Mouse (Mus musculus) forebrain, embryonic 10.5 days (tissue): ENCODE measurements around the gene Nuak2. TPM values are rescaled to one million over a fixed set of nuclear protein-coding genes. Genes with fewer than 3 reads are reported as not detected.
"Not testable (repeated sequence)": the region's sequence is repeated elsewhere in the genome, so short reads cannot be mapped to it uniquely, and the experiment has no call there.

Source experiments
- DNase-seq: peaks from one replicate; pipeline ENCODE4 v3.0.0-alpha.2; 2017; ENCODE audit warnings: low spot score; ENCODE audit errors: extremely low spot score
- H3K27ac ChIP-seq: fragments of 300-500 bp; sonication (generic); 2 replicates; pipeline ENCODE4 v1.5.1; 2016; ENCODE audit warnings: mild to moderate bottlenecking
- H3K27me3 ChIP-seq: fragments of 300-500 bp; sonication (generic); 2 replicates; pipeline ENCODE4 v1.6.1; 2016; ENCODE audit warnings: mild to moderate bottlenecking; ENCODE audit not compliant: poor library complexity, severe bottlenecking
- H3K36me3 ChIP-seq: fragments of 300-500 bp; sonication (generic); replicated peaks from 2 replicates; pipeline ENCODE4 v1.6.1; 2016; ENCODE audit warnings: mild to moderate bottlenecking, moderate library complexity
- H3K4me1 ChIP-seq: fragments of 300-500 bp; sonication (generic); 2 replicates; pipeline ENCODE4 v1.6.1; 2016
- H3K4me3 ChIP-seq: fragments of 300-500 bp; sonication (generic); 2 replicates; pipeline ENCODE4 v1.5.1; 2016; ENCODE audit warnings: mild to moderate bottlenecking, moderate library complexity
- H3K9me3 ChIP-seq: fragments of 300-500 bp; sonication (generic); 2 replicates; pipeline ENCODE4 v1.6.1; 2016; ENCODE audit warnings: mild to moderate bottlenecking, moderate library complexity
- WGBS: fragments of 180-500 bp; shearing (Covaris S2); methylation state at CpG from one replicate; pipeline ENCODE4 v1.1.7; 2016; 5-methylcytosine and 5-hydroxymethylcytosine counted together
- polyA plus RNA-seq: library from polyadenylated mRNA; unstranded; fragments of >200 nt; fragmentation: Nextera tagmentation; extraction: Ambion mirVana; gene quantifications from 2 replicates; pipeline ENCODE4 v1.2.1, GENCODE M21; 2016

The Nuak2 gene
- polyA plus RNA-seq, 1 experiment from 2014 or later = 49.9 TPM

DNA sequence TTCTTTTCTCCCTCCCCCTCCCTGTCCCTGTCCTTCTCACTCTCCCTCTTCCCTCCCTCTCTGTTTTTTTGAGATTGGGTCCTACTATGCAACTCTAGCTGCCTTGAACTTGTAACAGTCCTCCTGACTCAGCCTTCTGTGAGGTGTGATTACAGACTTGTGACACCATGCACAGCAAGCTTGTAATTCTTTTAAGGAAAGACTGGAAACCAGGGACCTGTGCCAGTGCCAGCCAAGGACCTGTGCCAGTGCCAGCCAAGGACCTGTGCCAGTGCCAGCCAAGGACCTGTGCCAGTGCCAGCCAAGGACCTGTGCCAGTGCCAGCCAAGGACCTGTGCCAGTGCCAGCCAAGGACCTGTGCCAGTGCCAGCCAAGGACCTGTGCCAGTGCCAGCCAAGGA is 33.1 kb downstream of the Nuak2 start:
- H3K9me3 ChIP-seq, DNase-seq, H3K27ac ChIP-seq, H3K36me3 ChIP-seq, H3K4me3 ChIP-seq, H3K27me3 ChIP-seq: not testable (repeated sequence)
- peaks cover 10% of the 10 kb centered on the region for H3K4me1 ChIP-seq

- WGBS = 96% methylated on average over 3 of the region's 3 CpGs
- not testable (repeated sequence) for H3K27ac ChIP-seq, H3K27me3 ChIP-seq, DNase-seq, H3K36me3 ChIP-seq, H3K4me3 ChIP-seq, H3K9me3 ChIP-seq
- H3K4me1 ChIP-seq = peaks cover 14% of the 10 kb centered on the region
Observed at GRCm38 (mm10) chr1:132349601-132350000, 33.7 kb downstream of the Nuak2 start.

DNA sequence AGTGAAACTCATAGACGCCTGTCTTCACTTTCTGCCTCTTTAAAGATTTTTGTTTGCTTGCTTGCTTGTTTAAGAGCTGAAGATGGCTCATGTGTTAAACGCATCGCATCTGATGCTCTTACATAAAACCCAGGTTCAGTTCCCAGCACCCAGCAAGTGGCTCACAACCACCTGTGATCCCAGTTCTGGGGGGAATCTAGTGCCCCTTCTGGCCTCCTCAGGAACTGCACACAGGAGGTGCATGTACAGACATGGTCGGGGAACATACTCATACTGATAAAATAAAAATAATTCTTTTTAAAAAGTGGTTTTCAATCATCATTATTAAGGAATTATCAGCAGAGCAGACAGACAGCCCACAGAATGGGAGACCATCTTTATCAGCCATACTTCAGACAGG is 35.1 kb downstream of the Nuak2 start:
- no peak for DNase-seq
- H3K4me1 ChIP-seq = peaks cover 29% of the 10 kb centered on the region
- peaks cover 5% of the 10 kb centered on the region; the same call in 1 of the 2 replicates for H3K36me3 ChIP-seq
- H3K9me3 ChIP-seq = peaks cover 6% of the 10 kb centered on the region; the same call in 1 of the 2 replicates
- H3K27me3 ChIP-seq = no peaks in the 10 kb centered on the region
- WGBS = 96% methylated on average over 4 of the region's 4 CpGs
- H3K4me3 ChIP-seq = no peak overlapping the region
- H3K27ac ChIP-seq = no peak overlapping the region

DNA sequence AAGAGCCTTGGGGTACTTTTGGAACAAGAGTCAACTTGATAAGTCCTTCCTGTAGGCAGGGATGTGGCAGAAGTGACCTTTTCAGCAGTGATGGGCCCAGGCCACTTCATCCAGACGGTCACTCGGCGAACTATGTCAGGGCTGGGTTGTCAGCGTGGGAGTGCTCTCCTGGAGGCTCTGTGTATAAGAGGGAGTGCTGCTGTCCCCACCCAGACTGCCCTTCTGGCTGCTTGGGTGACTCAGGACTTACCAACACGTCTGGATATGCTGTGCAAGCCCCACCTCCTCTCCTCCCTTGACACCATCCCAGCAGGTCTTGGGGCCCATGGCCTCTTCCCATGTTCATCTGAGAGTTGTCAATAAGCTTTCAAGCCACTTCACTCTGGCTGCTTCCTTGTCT is 37.5 kb downstream of the Nuak2 start:
- Histone ChIP-seq H3K4me1 (peaks cover 35% of the 10 kb centered on the region), H3K9me3 (peaks cover 6% of the 10 kb centered on the region; the same call in 1 of the 2 replicates), H3K4me3 (no peak overlapping the region), H3K27ac (peak overlapping the region; percentile 86), H3K27me3 (no peaks in the 10 kb centered on the region), H3K36me3 (peaks cover 29% of the 10 kb centered on the region)
- WGBS = 75% methylated on average over 5 of the region's 5 CpGs
- no peak for DNase-seq

DNA sequence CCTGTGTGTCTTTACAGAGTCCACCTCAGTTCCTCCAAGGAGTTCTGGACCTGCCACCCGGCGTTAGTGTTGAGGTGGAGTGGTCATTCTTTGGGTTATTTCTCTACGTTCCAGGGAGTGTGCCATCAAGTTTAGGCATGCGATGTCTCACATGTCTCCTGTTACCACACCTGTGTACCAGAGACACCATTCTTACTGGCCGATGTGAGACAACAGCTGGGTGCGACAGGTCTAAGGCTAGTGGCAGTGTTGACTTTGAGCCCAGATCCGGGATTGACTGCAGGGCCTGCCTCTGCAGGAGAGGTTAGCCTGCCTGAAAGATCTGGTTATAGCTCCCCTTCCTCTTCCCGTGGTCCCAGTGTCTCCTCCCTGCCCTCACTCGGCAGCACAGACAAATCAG is 38.3 kb downstream of the Nuak2 start:
- H3K27ac ChIP-seq = peak overlapping the region; percentile 86
- peaks cover 35% of the 10 kb centered on the region for H3K4me1 ChIP-seq
- 82% methylated on average over 9 of the region's 9 CpGs for WGBS
- no peak overlapping the region for H3K4me3 ChIP-seq
- no peak for DNase-seq
- peaks cover 6% of the 10 kb centered on the region; the same call in 1 of the 2 replicates for H3K9me3 ChIP-seq
- no peaks in the 10 kb centered on the region for H3K27me3 ChIP-seq
- peaks cover 37% of the 10 kb centered on the region for H3K36me3 ChIP-seq

DNA sequence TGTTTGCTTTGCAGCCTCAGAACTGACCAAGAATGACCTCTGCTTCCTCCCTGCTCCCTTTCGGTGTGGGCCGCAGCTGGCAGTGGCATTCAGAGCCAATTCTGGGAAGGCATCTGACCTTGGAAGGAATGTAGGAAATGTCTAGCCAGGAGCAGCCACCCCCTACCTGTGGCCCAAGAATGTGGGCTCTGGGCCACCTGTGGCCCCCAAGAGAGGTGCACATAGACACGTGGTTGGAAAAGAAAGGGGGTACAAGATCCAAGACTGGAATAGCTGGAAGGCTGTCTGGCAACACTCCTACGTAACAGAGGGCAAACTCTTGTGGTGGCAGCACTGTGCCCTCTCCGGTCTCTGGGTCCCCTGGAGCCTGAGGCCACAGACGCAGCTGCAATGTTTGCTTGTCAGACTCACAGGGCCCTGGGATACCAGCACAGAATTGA is 39.3 kb downstream of the Nuak2 start:
- Histone ChIP-seq H3K36me3 (peaks cover 47% of the 10 kb centered on the region), H3K27ac (peak overlapping the region; percentile 86), H3K9me3 (peaks cover 6% of the 10 kb centered on the region; the same call in 1 of the 2 replicates), H3K4me1 (peaks cover 35% of the 10 kb centered on the region), H3K27me3 (no peaks in the 10 kb centered on the region), H3K4me3 (no peak overlapping the region)
- no peak for DNase-seq
- 53% methylated on average over 6 of the region's 6 CpGs for WGBS

GRCm38 (mm10) chr1:132355841-132356242 is 39.9 kb downstream of the Nuak2 start:
- 2% methylated on average over 3 of the region's 3 CpGs for WGBS
- DNase-seq = peak; percentile 90
- Histone ChIP-seq H3K9me3 (peaks cover 3% of the 10 kb centered on the region; the same call in 1 of the 2 replicates), H3K36me3 (peaks cover 51% of the 10 kb centered on the region), H3K27ac (peak overlapping the region; percentile 86), H3K27me3 (no peaks in the 10 kb centered on the region), H3K4me1 (peaks cover 35% of the 10 kb centered on the region), H3K4me3 (no peak overlapping the region)

GRCm38 (mm10) chr1:132356841-132357240 is 40.9 kb downstream of the Nuak2 start:
- no peak overlapping the region for H3K27ac ChIP-seq
- H3K4me3 ChIP-seq = no peak overlapping the region
- no peaks in the 10 kb centered on the region for H3K27me3 ChIP-seq
- DNase-seq = no peak
- H3K9me3 ChIP-seq = no peaks in the 10 kb centered on the region
- 50% methylated on average over 1 of the region's 1 CpGs for WGBS
- H3K36me3 ChIP-seq = peaks cover 60% of the 10 kb centered on the region
- H3K4me1 ChIP-seq = peaks cover 35% of the 10 kb centered on the region

- DNase-seq = no peak
- Histone ChIP-seq H3K27ac (no peak overlapping the region), H3K27me3 (no peaks in the 10 kb centered on the region), H3K9me3 (no peaks in the 10 kb centered on the region), H3K4me3 (no peak overlapping the region), H3K4me1 (peaks cover 22% of the 10 kb centered on the region), H3K36me3 (peaks cover 95% of the 10 kb centered on the region)
- 84% methylated on average over 6 of the region's 6 CpGs for WGBS
Observed at GRCm38 (mm10) chr1:132361959-132362358, 46.0 kb downstream of the Nuak2 start.

DNA sequence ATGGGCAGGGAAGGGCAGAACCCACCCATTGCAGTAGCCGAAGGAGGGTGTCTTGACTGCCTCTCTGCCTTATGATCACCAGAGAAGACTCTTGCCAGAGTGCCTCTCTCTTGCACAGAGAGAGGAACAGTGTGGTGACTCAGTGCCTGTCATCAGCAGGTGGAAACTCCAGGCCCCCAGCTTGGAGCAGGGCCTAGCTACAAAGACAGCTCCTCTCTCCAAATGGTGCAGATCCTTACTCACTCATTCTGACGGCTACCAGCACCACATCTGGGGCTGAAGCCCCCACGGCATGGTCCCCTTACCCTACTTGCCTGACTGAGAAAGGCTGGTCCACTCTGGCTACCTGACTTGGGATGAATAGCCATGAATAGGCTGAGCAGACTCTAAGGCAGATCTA is 48.5 kb downstream of the Nuak2 start:
- 92% methylated on average over 3 of the region's 3 CpGs for WGBS

DNA sequence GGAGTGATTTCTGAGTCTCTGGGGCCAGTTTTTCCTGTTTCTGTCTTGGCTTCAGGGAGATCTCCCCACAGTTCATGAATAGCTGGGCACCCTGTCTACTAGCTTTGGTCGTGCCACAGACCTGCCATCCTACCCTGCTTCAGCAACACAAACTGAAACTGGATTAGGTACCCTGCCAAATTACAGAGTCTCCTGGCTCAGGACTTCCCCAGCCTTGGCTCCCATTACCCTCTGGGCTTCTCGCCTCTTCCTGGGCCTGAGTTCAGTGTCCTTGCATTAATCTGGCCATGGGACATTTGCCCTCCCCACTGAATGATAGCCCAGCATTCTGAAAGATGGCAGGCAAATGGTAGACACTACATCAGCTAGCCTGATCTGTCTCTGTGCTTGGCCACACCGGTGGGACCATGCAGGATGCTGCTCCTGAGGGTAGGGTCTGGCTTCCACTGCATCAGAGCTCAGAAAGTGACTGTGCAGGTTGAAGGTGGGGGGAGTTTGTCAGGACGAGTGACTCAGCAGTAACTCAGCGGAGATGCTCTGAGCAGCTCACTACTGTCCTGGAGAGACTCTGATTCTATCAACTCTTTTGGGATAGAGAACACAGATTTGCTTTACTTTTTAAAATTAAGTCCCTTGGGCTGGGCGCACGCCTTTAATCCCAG is 49.1 kb downstream of the Nuak2 start:
- WGBS = 84% methylated on average over 7 of the region's 7 CpGs
- peaks cover 84% of the 10 kb centered on the region for H3K36me3 ChIP-seq
- H3K27ac ChIP-seq = no peak overlapping the region

More for the DNA sequence above, 48.5 kb downstream of the Nuak2 start:
- H3K27me3 ChIP-seq = no peaks in the 10 kb centered on the region
- no peak overlapping the region for H3K4me3 ChIP-seq
- H3K4me1 ChIP-seq = peaks cover 27% of the 10 kb centered on the region
- H3K36me3 ChIP-seq = peaks cover 84% of the 10 kb centered on the region
- no peaks in the 10 kb centered on the region for H3K9me3 ChIP-seq
- no peak for DNase-seq
- no peak overlapping the region for H3K27ac ChIP-seq

DNA sequence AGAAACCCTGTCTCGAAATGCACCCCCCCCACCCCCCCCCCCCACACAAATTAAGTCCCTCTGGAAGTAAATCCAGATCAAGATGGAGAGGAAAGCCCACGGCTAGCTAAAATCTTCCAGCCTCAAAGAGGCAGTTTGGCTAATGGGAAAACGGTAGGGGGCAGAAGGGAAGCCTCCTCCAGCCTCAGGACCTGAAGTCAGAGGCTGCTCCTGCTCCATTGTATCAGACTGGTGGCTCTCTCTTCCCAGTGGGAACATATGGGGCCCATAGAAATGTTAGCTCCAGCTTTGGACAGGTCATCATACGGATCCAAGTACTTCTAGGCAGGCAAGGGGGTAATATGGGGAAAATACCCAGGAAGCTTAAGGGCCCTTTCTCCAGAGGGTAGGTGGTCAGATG is 49.7 kb downstream of the Nuak2 start:
- H3K27me3 ChIP-seq = no peaks in the 10 kb centered on the region
- peaks cover 31% of the 10 kb centered on the region for H3K4me1 ChIP-seq
- H3K36me3 ChIP-seq = peaks cover 84% of the 10 kb centered on the region
- H3K4me3 ChIP-seq = peak overlapping the region; percentile 13; the same call in 1 of the 2 replicates
- no peak for DNase-seq
- WGBS = 43% methylated on average over 4 of the region's 4 CpGs
- H3K9me3 ChIP-seq = no peaks in the 10 kb centered on the region
- peak overlapping the region; percentile 54; the same call in 1 of the 2 replicates for H3K27ac ChIP-seq

More for the DNA sequence above, 49.1 kb downstream of the Nuak2 start:
- H3K9me3 ChIP-seq = no peaks in the 10 kb centered on the region
- no peak for DNase-seq
- H3K4me1 ChIP-seq = peaks cover 27% of the 10 kb centered on the region
- H3K27me3 ChIP-seq = no peaks in the 10 kb centered on the region
- no peak overlapping the region for H3K4me3 ChIP-seq

GRCm38 (mm10) chr1:132366235-132366634 is 50.3 kb downstream of the Nuak2 start:
- Histone ChIP-seq H3K9me3 (no peaks in the 10 kb centered on the region), H3K27ac (peak overlapping the region; percentile 54), H3K36me3 (peaks cover 84% of the 10 kb centered on the region), H3K4me3 (no peak overlapping the region), H3K4me1 (peaks cover 36% of the 10 kb centered on the region), H3K27me3 (no peaks in the 10 kb centered on the region)
- 48% methylated on average over 8 of the region's 8 CpGs for WGBS
- no peak for DNase-seq
